Mouse (Mus musculus) lung, embryonic 15.5 days (tissue): ENCODE data around the gene Clptm1. TPM values are rescaled to one million over a fixed set of nuclear protein-coding genes. Genes with fewer than 3 reads are reported as not detected.

ENCODE experiments used
- ATAC-seq: fragments of 200-750 bp; cut with Nextera tagmentation; 2 replicates; pipeline ENCODE4 v1.8.0; 2017; ENCODE audit warnings: moderate number of reproducible peaks, borderline replicate concordance; ENCODE audit not compliant: low FRiP score, low TSS enrichment; ENCODE audit errors: extremely low read depth
- H3K27ac ChIP-seq: fragments of 300-500 bp; sonication (generic); 2 replicates; pipeline ENCODE4 v1.5.1; 2015; ENCODE audit warnings: moderate library complexity, mild to moderate bottlenecking, inconsistent platforms
- H3K27me3 ChIP-seq: fragments of 300-500 bp; sonication (generic); 2 replicates; pipeline ENCODE4 v1.6.1; 2015; ENCODE audit warnings: inconsistent platforms
- H3K36me3 ChIP-seq: fragments of 300-500 bp; sonication (generic); 2 replicates; pipeline ENCODE4 v1.6.1; 2015; ENCODE audit warnings: inconsistent platforms
- H3K4me1 ChIP-seq: fragments of 300-500 bp; sonication (generic); 2 replicates; pipeline ENCODE4 v1.6.1; 2015; ENCODE audit warnings: inconsistent platforms
- H3K4me2 ChIP-seq: fragments of 300-500 bp; sonication (generic); 2 replicates; pipeline ENCODE4 v1.6.1; 2015; ENCODE audit warnings: inconsistent platforms, mild to moderate bottlenecking, moderate library complexity
- H3K4me3 ChIP-seq: fragments of 300-500 bp; sonication (generic); 2 replicates; pipeline ENCODE4 v1.5.1; 2015; ENCODE audit warnings: mild to moderate bottlenecking, inconsistent platforms
- H3K9ac ChIP-seq: fragments of 300-500 bp; sonication (generic); 2 replicates; pipeline ENCODE4 v1.6.1; 2015; ENCODE audit warnings: inconsistent platforms
- H3K9me3 ChIP-seq: fragments of 300-500 bp; sonication (generic); 2 replicates; pipeline ENCODE4 v1.6.1; 2016; ENCODE audit warnings: inconsistent platforms
- WGBS: fragments of 180-500 bp; shearing (Covaris S2); methylation state at CpG from one replicate; pipeline ENCODE4 v1.1.7; 2015; 5-methylcytosine and 5-hydroxymethylcytosine counted together
- polyA plus RNA-seq: library from polyadenylated mRNA; unstranded; fragments of >200 nt; fragmentation: Nextera tagmentation; extraction: Ambion mirVana; gene quantifications from 2 replicates; pipeline ENCODE4 v1.2.1, GENCODE M21; 2015

The Clptm1 gene
- polyA plus RNA-seq, 1 experiment from 2014 or later, result 86.8 TPM

GRCm38 (mm10) chr7:19676662-19677061, 11.8 kb upstream of the Clptm1 start:
- 0 out of 2 replicates have a peak, but pooled peaks cover 5% of the 10 kb centered on the region for H3K4me1 ChIP-seq
- H3K27ac ChIP-seq, result no peak overlapping the region
- H3K9me3 ChIP-seq, result no peaks in the 10 kb centered on the region
- H3K4me3 ChIP-seq, result no peak overlapping the region
- no peaks in the 10 kb centered on the region for H3K27me3 ChIP-seq
- no peak for ATAC-seq
- no peaks in the 10 kb centered on the region for H3K36me3 ChIP-seq
- H3K4me2 ChIP-seq, result no peak overlapping the region
- 76% methylated on average over 1 of the region's 1 CpGs for WGBS
- no peak overlapping the region for H3K9ac ChIP-seq

GRCm38 (mm10) chr7:19675824-19676223, 11.0 kb upstream of the Clptm1 start:
- WGBS, result 74% methylated on average over 10 of the region's 10 CpGs
- Histone ChIP-seq H3K36me3 (no peaks in the 10 kb centered on the region), H3K4me1 (no peaks in the 10 kb centered on the region), H3K9me3 (no peaks in the 10 kb centered on the region), H3K4me3 (no peak overlapping the region), H3K9ac (no peak overlapping the region), H3K4me2 (no peak overlapping the region), H3K27ac (no peak overlapping the region), H3K27me3 (no peaks in the 10 kb centered on the region)
- ATAC-seq, result no peak

- Histone ChIP-seq H3K4me1 (peaks cover 5% of the 10 kb centered on the region), H3K4me3 (no peak overlapping the region), H3K27me3 (no peaks in the 10 kb centered on the region), H3K4me2 (no peak overlapping the region), H3K9ac (no peak overlapping the region), H3K36me3 (no peaks in the 10 kb centered on the region), H3K27ac (no peak overlapping the region), H3K9me3 (no peaks in the 10 kb centered on the region)
- no peak for ATAC-seq
- 45% methylated on average over 14 of the region's 14 CpGs for WGBS
Measured at GRCm38 (mm10) chr7:19673083-19673699, 8.4 kb upstream of the Clptm1 start.

GRCm38 (mm10) chr7:19671511-19671910, 6.7 kb upstream of the Clptm1 start:
- Histone ChIP-seq H3K27ac (no peak overlapping the region), H3K27me3 (no peaks in the 10 kb centered on the region), H3K4me3 (no peak overlapping the region), H3K36me3 (no peaks in the 10 kb centered on the region), H3K9me3 (no peaks in the 10 kb centered on the region), H3K9ac (no peak overlapping the region), H3K4me2 (no peak overlapping the region), H3K4me1 (peaks cover 5% of the 10 kb centered on the region)
- WGBS, result 64% methylated on average over 10 of the region's 10 CpGs
- ATAC-seq, result no peak

GRCm38 (mm10) chr7:19668947-19669721, 4.3 kb upstream of the Clptm1 start:
- H3K36me3 ChIP-seq, result no peaks in the 10 kb centered on the region
- H3K4me1 ChIP-seq, result peaks cover 10% of the 10 kb centered on the region
- no peaks in the 10 kb centered on the region for H3K27me3 ChIP-seq
- peak overlapping the region; percentile 43 for H3K4me2 ChIP-seq
- H3K27ac ChIP-seq, result peak overlapping the region; percentile 52
- peak; percentile 81 for ATAC-seq
- no peak overlapping the region; the same call in 1 of the 2 replicates for H3K9ac ChIP-seq
- 5% methylated on average over 10 of the region's 10 CpGs for WGBS
- no peak overlapping the region for H3K4me3 ChIP-seq
- H3K9me3 ChIP-seq, result no peaks in the 10 kb centered on the region

- 57% methylated on average over 2 of the region's 2 CpGs for WGBS
- ATAC-seq, result no peak
Measured at GRCm38 (mm10) chr7:19667434-19667833, 2.6 kb upstream of the Clptm1 start.

GRCm38 (mm10) chr7:19666750-19667149, 1.9 kb upstream of the Clptm1 start:
- Histone ChIP-seq H3K9ac (no peak overlapping the region), H3K9me3 (no peaks in the 10 kb centered on the region), H3K27ac (no peak overlapping the region), H3K4me2 (no peak overlapping the region), H3K27me3 (no peaks in the 10 kb centered on the region), H3K36me3 (peaks cover 4% of the 10 kb centered on the region), H3K4me1 (peaks cover 19% of the 10 kb centered on the region), H3K4me3 (no peak overlapping the region)
- 68% methylated on average over 3 of the region's 3 CpGs for WGBS
- ATAC-seq, result no peak

More at GRCm38 (mm10) chr7:19667434-19667833, 2.6 kb upstream of the Clptm1 start:
- H3K4me1 ChIP-seq, result peaks cover 19% of the 10 kb centered on the region
- H3K9ac ChIP-seq, result no peak overlapping the region
- H3K27me3 ChIP-seq, result no peaks in the 10 kb centered on the region
- no peaks in the 10 kb centered on the region for H3K9me3 ChIP-seq
- H3K4me2 ChIP-seq, result no peak overlapping the region
- H3K27ac ChIP-seq, result no peak overlapping the region
- H3K4me3 ChIP-seq, result no peak overlapping the region
- no peaks in the 10 kb centered on the region for H3K36me3 ChIP-seq

- Histone ChIP-seq H3K4me1 (peaks cover 19% of the 10 kb centered on the region), H3K27me3 (no peaks in the 10 kb centered on the region), H3K4me3 (peak overlapping the region; percentile 98), H3K4me2 (peak overlapping the region; percentile 69), H3K36me3 (peaks cover 10% of the 10 kb centered on the region), H3K9ac (peak overlapping the region; percentile 98), H3K27ac (peak overlapping the region; percentile 95; the same call in 1 of the 2 replicates), H3K9me3 (no peaks in the 10 kb centered on the region)
- ATAC-seq, result peak; percentile 19
- under 1% methylated on average over 35 of the region's 37 CpGs for WGBS
Measured at GRCm38 (mm10) chr7:19664455-19664954, 328 bp downstream of the Clptm1 start.

- H3K36me3 ChIP-seq, result peaks cover 10% of the 10 kb centered on the region
- peaks cover 15% of the 10 kb centered on the region for H3K4me1 ChIP-seq
- no peaks in the 10 kb centered on the region for H3K27me3 ChIP-seq
- H3K9ac ChIP-seq, result peak overlapping the region; percentile 98
- no peak overlapping the region for H3K27ac ChIP-seq
- peak overlapping the region; percentile 98 for H3K4me3 ChIP-seq
- peak overlapping the region; percentile 69 for H3K4me2 ChIP-seq
- ATAC-seq, result no peak
- 13% methylated on average over 8 of the region's 8 CpGs for WGBS
- no peaks in the 10 kb centered on the region for H3K9me3 ChIP-seq
Measured at GRCm38 (mm10) chr7:19663940-19664339, 893 bp downstream of the Clptm1 start.

- no peak overlapping the region for H3K4me3 ChIP-seq
- H3K4me1 ChIP-seq, result no peaks in the 10 kb centered on the region
- no peaks in the 10 kb centered on the region for H3K9me3 ChIP-seq
- H3K4me2 ChIP-seq, result no peak overlapping the region
- H3K27ac ChIP-seq, result no peak overlapping the region
- no peaks in the 10 kb centered on the region for H3K27me3 ChIP-seq
- no peak overlapping the region for H3K9ac ChIP-seq
- H3K36me3 ChIP-seq, result peaks cover 68% of the 10 kb centered on the region
- no peak for ATAC-seq
- WGBS, result 87% methylated on average over 2 of the region's 2 CpGs
Measured at GRCm38 (mm10) chr7:19652614-19653013, 12.2 kb downstream of the Clptm1 start.

- Histone ChIP-seq H3K27ac (no peak overlapping the region), H3K4me1 (no peaks in the 10 kb centered on the region), H3K36me3 (peaks cover 74% of the 10 kb centered on the region), H3K4me2 (no peak overlapping the region), H3K9me3 (no peaks in the 10 kb centered on the region), H3K9ac (no peak overlapping the region), H3K4me3 (no peak overlapping the region), H3K27me3 (no peaks in the 10 kb centered on the region)
- WGBS, result 85% methylated on average over 6 of the region's 6 CpGs
- ATAC-seq, result no peak
Measured at GRCm38 (mm10) chr7:19651063-19651786, 13.6 kb downstream of the Clptm1 start.
